Mouse (Mus musculus) heart, embryonic 12.5 days (tissue): Measurements from ENCODE around the gene Smg9. TPM values are rescaled to one million over a fixed set of nuclear protein-coding genes. Genes with fewer than 3 reads are reported as not detected.

Experiments used
- ATAC-seq: fragments of 200-750 bp; cut with Nextera tagmentation; 2 replicates; pipeline ENCODE4 v1.8.0; 2017; ENCODE audit warnings: moderate TSS enrichment, moderate library complexity; ENCODE audit not compliant: insufficient number of reproducible peaks, low FRiP score
- H3K27ac ChIP-seq: fragments of 300-500 bp; sonication (generic); 2 replicates; pipeline ENCODE4 v1.5.1; 2016; ENCODE audit warnings: mild to moderate bottlenecking, moderate library complexity; ENCODE audit not compliant: poor library complexity, severe bottlenecking
- H3K27me3 ChIP-seq: fragments of 300-500 bp; sonication (generic); replicated peaks from 2 replicates; pipeline ENCODE4 v1.6.1; 2016; ENCODE audit warnings: mild to moderate bottlenecking, moderate library complexity
- H3K36me3 ChIP-seq: fragments of 300-500 bp; sonication (generic); 2 replicates; pipeline ENCODE4 v1.6.1; 2016; ENCODE audit warnings: mild to moderate bottlenecking, moderate library complexity
- H3K4me1 ChIP-seq: fragments of 300-500 bp; sonication (generic); replicated peaks from 2 replicates; pipeline ENCODE4 v1.6.1; 2016; ENCODE audit warnings: mild to moderate bottlenecking
- H3K4me2 ChIP-seq: fragments of 300-500 bp; sonication (generic); 2 replicates; pipeline ENCODE4 v1.6.1; 2016; ENCODE audit warnings: mild to moderate bottlenecking, moderate library complexity
- H3K4me3 ChIP-seq: fragments of 300-500 bp; sonication (generic); 2 replicates; pipeline ENCODE4 v1.5.1; 2016; ENCODE audit warnings: mild to moderate bottlenecking
- H3K9ac ChIP-seq: fragments of 300-500 bp; sonication (generic); 2 replicates; pipeline ENCODE4 v1.6.1; 2016; ENCODE audit warnings: mild to moderate bottlenecking, moderate library complexity
- H3K9me3 ChIP-seq: fragments of 300-500 bp; sonication (generic); replicated peaks from 2 replicates; pipeline ENCODE4 v1.6.1; 2016; ENCODE audit warnings: mild to moderate bottlenecking, moderate library complexity
- WGBS: fragments of 180-500 bp; shearing (Covaris S2); methylation state at CpG from one replicate; pipeline ENCODE4 v1.1.7; 2016; 5-methylcytosine and 5-hydroxymethylcytosine counted together
- polyA plus RNA-seq: library from polyadenylated mRNA; unstranded; fragments of >200 nt; fragmentation: Nextera tagmentation; extraction: Ambion mirVana; gene quantifications from 2 replicates; pipeline ENCODE4 v1.2.1, GENCODE M21; 2016

Smg9 gene
- polyA plus RNA-seq, 1 experiment from 2014 or later = 21.4 TPM

- H3K36me3 ChIP-seq = no peaks in the 10 kb centered on the region
- H3K27ac ChIP-seq = no peak overlapping the region
- no peaks in the 10 kb centered on the region for H3K9me3 ChIP-seq
- no peak overlapping the region for H3K4me3 ChIP-seq
- WGBS = 65% methylated on average over 7 of the region's 7 CpGs
- H3K4me1 ChIP-seq = no peaks in the 10 kb centered on the region
- H3K27me3 ChIP-seq = peaks cover 6% of the 10 kb centered on the region; the same call in 1 of the 2 replicates
- H3K9ac ChIP-seq = no peak overlapping the region
- no peak overlapping the region for H3K4me2 ChIP-seq
- ATAC-seq = no peak
These were observed 47.4 kb downstream of the Smg9 start for GRCm38 (mm10) chr7:24446697-24447340.

DNA sequence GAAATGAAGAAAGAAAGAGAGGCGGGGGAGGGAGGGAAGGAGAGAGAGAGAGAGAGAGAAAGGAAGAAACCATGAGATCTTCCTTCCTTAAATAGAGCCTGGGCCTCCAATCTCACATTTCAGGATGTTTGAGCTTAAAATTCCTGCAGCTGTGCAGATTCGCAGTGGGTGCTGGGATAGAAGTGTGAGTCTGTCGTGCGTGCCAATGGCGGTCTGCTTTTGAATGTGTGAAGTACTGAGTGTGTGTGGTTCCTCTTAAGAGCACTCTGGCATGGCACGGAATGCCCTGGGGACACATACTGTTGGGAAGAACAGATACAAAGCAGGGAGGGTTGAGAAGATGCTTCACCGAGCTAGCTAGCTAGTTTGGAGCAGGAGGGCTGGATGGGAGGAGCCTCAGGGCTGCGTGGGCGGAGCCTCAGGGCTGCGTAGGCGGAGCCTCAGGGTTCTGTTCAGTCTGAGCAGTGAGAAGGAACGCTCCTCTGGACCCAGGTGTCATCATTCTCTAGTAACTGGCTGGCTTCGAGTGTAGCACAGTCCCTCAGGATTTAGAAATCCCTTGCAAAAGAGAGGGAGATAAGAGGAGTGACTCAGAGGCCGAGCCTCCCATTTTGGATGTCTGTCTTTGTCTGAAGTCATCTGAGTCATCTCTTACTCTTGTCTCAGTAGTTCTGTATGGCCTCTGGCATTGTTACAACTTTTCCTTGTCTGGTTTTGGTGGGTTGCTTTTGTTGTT is 49.5 kb downstream of the Smg9 start:
- Histone ChIP-seq H3K4me2 (no peak overlapping the region), H3K4me1 (no peaks in the 10 kb centered on the region), H3K4me3 (no peak overlapping the region), H3K27ac (no peak overlapping the region), H3K27me3 (peaks cover 6% of the 10 kb centered on the region; the same call in 1 of the 2 replicates), H3K36me3 (no peaks in the 10 kb centered on the region), H3K9ac (no peak overlapping the region), H3K9me3 (no peaks in the 10 kb centered on the region)
- no peak for ATAC-seq
- WGBS = 49% methylated on average over 14 of the region's 14 CpGs

DNA sequence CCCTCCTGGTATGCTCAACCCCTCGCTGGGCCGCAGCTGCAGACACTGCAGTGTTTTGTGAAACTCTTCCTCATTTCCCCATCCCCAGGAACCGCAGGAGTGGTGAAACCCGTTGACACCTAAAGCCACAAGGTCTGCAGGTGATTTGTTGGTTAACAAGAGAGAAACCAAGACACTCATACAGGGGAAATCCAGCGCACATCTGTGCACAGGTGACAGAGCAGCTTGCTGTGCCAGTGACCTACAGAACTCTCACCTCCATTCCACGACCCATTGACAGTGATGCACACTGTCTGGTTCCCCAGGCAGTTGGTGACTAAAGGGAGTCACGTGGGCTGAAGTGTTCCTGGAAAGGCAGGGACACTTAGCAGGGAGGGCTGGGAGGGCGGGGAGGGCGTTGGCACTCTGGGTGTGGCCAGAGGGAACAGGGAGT is 51.2 kb downstream of the Smg9 start:
- no peak overlapping the region for H3K9ac ChIP-seq
- H3K4me2 ChIP-seq = no peak overlapping the region
- no peak for ATAC-seq
- no peaks in the 10 kb centered on the region for H3K4me1 ChIP-seq
- no peak overlapping the region for H3K4me3 ChIP-seq
- H3K9me3 ChIP-seq = no peaks in the 10 kb centered on the region
- no peak overlapping the region for H3K27ac ChIP-seq
- 49% methylated on average over 9 of the region's 9 CpGs for WGBS
- H3K27me3 ChIP-seq = peaks cover 6% of the 10 kb centered on the region; the same call in 1 of the 2 replicates
- no peaks in the 10 kb centered on the region for H3K36me3 ChIP-seq

- Histone ChIP-seq H3K27me3 (peaks cover 6% of the 10 kb centered on the region; the same call in 1 of the 2 replicates), H3K4me3 (no peak within 1 kb of the TSS), H3K36me3 (no peaks in the 10 kb centered on the region), H3K9ac (no peak within 1 kb of the TSS), H3K4me1 (no peaks in the 10 kb centered on the region), H3K9me3 (no peaks in the 10 kb centered on the region), H3K4me2 (no peak within 1 kb of the TSS), H3K27ac (no peak within 1 kb of the TSS)
- 68% methylated on average over 9 of the region's 9 CpGs for WGBS
- no peak for ATAC-seq
These were observed 52.5 kb downstream of the Smg9 start, which contains the start of gene Irgc1 for GRCm38 (mm10) chr7:24451855-24452311. Gene Irgc1 (minus strand): TSS chr7:24452297.

DNA sequence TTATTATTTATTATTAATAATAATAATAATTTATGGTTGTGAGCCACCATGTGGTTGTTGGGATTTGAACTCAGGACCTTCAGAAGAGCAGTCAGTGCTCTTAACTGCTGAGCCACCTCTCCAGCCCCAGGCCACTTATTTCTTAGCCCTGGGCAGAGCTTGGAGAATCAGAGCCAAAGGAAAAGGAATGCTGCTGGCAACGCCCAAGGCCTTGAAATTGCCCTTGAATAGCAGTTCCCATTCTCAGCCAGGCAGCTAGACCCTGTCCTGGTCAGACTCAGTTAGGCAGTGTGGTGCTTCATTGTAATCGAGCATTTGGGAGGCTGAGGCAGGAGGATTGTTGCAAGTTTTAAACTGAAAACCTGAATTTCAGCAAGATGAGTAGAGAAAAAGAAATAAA is 54.8 kb downstream of the Smg9 start:
- no peak overlapping the region for H3K4me3 ChIP-seq
- no peaks in the 10 kb centered on the region for H3K36me3 ChIP-seq
- H3K9me3 ChIP-seq = no peaks in the 10 kb centered on the region
- peaks cover 14% of the 10 kb centered on the region; the same call in 1 of the 2 replicates for H3K27me3 ChIP-seq
- no peak overlapping the region for H3K27ac ChIP-seq
- H3K4me2 ChIP-seq = no peak overlapping the region
- no peaks in the 10 kb centered on the region for H3K4me1 ChIP-seq
- H3K9ac ChIP-seq = no peak overlapping the region
- WGBS = 63% methylated on average over 2 of the region's 2 CpGs
- ATAC-seq = no peak

DNA sequence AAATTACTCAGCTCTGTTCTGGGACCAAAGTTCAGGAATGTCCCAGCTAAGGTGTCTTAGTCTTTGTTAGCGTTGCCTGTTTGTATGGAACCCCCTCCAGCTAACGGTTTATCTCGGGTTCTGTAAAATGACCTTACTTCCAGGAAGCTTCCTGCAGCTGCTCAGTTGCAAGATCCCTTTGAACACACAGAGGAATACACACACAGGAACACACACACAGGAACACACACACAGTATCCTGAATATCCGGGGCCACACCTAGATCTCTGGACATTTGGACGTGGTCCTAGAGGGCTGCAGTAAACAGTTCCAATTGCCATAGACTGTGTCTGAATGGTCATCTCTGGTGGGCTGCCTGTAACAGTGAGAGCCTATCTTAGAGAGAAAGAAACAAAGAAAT is 56.3 kb downstream of the Smg9 start:
- Histone ChIP-seq H3K9me3 (no peaks in the 10 kb centered on the region), H3K27ac (no peak overlapping the region), H3K27me3 (peaks cover 9% of the 10 kb centered on the region), H3K9ac (no peak overlapping the region), H3K4me1 (0 out of 2 replicates have a peak, but pooled peaks cover 6% of the 10 kb centered on the region), H3K36me3 (no peaks in the 10 kb centered on the region), H3K4me2 (no peak overlapping the region), H3K4me3 (no peak overlapping the region)
- WGBS = 64% methylated on average over 5 of the region's 5 CpGs
- ATAC-seq = no peak

GRCm38 (mm10) chr7:24457726-24458370 is 58.4 kb downstream of the Smg9 start:
- Histone ChIP-seq H3K27ac (no peak overlapping the region), H3K4me2 (no peak overlapping the region), H3K4me1 (peaks cover 17% of the 10 kb centered on the region), H3K36me3 (no peaks in the 10 kb centered on the region), H3K27me3 (peaks cover 23% of the 10 kb centered on the region; the same call in 1 of the 2 replicates), H3K4me3 (no peak overlapping the region), H3K9ac (no peak overlapping the region), H3K9me3 (no peaks in the 10 kb centered on the region)
- ATAC-seq = no peak
- 59% methylated on average over 10 of the region's 10 CpGs for WGBS

GRCm38 (mm10) chr7:24459440-24459839 is 60.0 kb downstream of the Smg9 start:
- Histone ChIP-seq H3K36me3 (no peaks in the 10 kb centered on the region), H3K9me3 (no peaks in the 10 kb centered on the region), H3K9ac (no peak overlapping the region), H3K27me3 (peaks cover 23% of the 10 kb centered on the region; the same call in 1 of the 2 replicates), H3K4me1 (peaks cover 17% of the 10 kb centered on the region), H3K4me2 (no peak overlapping the region), H3K27ac (no peak overlapping the region), H3K4me3 (no peak overlapping the region)
- no peak for ATAC-seq
- WGBS = 73% methylated on average over 5 of the region's 5 CpGs

GRCm38 (mm10) chr7:24459843-24460242 is 60.4 kb downstream of the Smg9 start:
- 64% methylated on average over 3 of the region's 3 CpGs for WGBS
- peaks cover 17% of the 10 kb centered on the region for H3K4me1 ChIP-seq
- no peaks in the 10 kb centered on the region for H3K36me3 ChIP-seq
- no peaks in the 10 kb centered on the region for H3K9me3 ChIP-seq
- no peak for ATAC-seq
- H3K4me2 ChIP-seq = no peak overlapping the region
- H3K27me3 ChIP-seq = peaks cover 23% of the 10 kb centered on the region; the same call in 1 of the 2 replicates
- no peak overlapping the region for H3K27ac ChIP-seq
- no peak overlapping the region for H3K4me3 ChIP-seq
- H3K9ac ChIP-seq = no peak overlapping the region

- no peak overlapping the region for H3K9ac ChIP-seq
- H3K4me2 ChIP-seq = no peak overlapping the region
- no peaks in the 10 kb centered on the region for H3K36me3 ChIP-seq
- H3K4me3 ChIP-seq = no peak overlapping the region
- H3K27me3 ChIP-seq = peaks cover 23% of the 10 kb centered on the region; the same call in 1 of the 2 replicates
- no peak for ATAC-seq
- H3K27ac ChIP-seq = no peak overlapping the region
- no peaks in the 10 kb centered on the region for H3K9me3 ChIP-seq
- 41% methylated on average over 14 of the region's 14 CpGs for WGBS
- peaks cover 17% of the 10 kb centered on the region for H3K4me1 ChIP-seq
These were observed 62.1 kb downstream of the Smg9 start for GRCm38 (mm10) chr7:24461376-24462051.
